Mouse (Mus musculus) heart, postnatal 10 days (tissue): ENCODE measurements around the gene Gm11032. TPM values are rescaled to one million over a fixed set of nuclear protein-coding genes. Genes with fewer than 3 reads are reported as not detected.

ENCODE experiments used
- total RNA-seq, 2 experiments: library from RNA; stranded (reverse); gene quantifications; 2 replicates each; pipeline ENCODE4 v1.2.3; 2021

The Gm11032 gene
- total RNA-seq, 2 experiments from 2014 or later: not detected

Other genes starting within 250 kb of the Gm11032 start
- not detected for gene Hormad2, start 179.0 kb upstream of the Gm11032 start, total RNA-seq
- 10 to 100 TPM; 56.9 to 59.9 TPM for gene Mtmr3, start 25.2 kb upstream of the Gm11032 start, total RNA-seq
- gene Ascc2, start 17.7 kb downstream of the Gm11032 start, total RNA-seq: 10 to 100 TPM; 15.2 to 16.4 TPM
- 1,000 to 10,000 TPM; 1,345 to 1,457 TPM for gene Uqcr10, start 84.3 kb downstream of the Gm11032 start, total RNA-seq
- gene Zmat5, start 84.6 kb downstream of the Gm11032 start, total RNA-seq: 10 to 100 TPM; 23.8 to 23.9 TPM
- gene Cabp7, start 126.7 kb downstream of the Gm11032 start, total RNA-seq: not detected
- 100 to 1,000 TPM in 1 of 2 experiments, 10 to 100 TPM in 1; 97.2 to 100 TPM for gene Nf2, start 229.5 kb downstream of the Gm11032 start, total RNA-seq